Mouse (Mus musculus) kidney, adult 10 weeks (tissue): ENCODE data around the gene Gm595. TPM values are rescaled to one million over a fixed set of nuclear protein-coding genes. Genes with fewer than 3 reads are reported as not detected.

ENCODE experiments used
- polyA plus RNA-seq: library from polyadenylated mRNA; stranded (reverse); fragments of 350-450 nt; fragmentation: Illumina TruSeq; extraction: RNeasy Lipid Tissue Mini Kit (QIAGEN cat#74804); gene quantifications from one replicate; pipeline ENCODE4 v1.2.3, GENCODE M21; 2014; ENCODE audit warnings: low read depth, low replicate concordance

The Gm595 gene
- polyA plus RNA-seq, result not detected

DNA sequence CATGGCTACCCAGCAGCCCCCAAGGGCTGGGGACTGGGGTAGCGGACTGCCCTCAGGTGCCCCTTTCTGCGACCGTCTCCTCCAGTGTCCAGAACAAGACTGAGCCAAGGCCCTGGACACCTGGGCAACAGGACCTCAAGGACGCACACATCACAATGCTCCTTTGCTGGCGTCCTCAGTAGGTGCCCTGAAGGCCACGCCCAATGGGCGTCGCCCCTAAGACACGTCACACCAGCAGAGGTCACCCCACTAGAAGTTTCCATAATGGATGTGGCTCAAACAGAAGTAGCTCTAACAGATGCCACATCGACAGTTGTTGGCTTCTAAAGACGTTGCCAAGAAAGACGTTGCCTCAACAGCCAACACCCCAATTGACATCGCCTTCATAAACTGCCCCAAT lies at the start of gene Gm595:
TSS of gene Gm595 (minus strand) at position 101 of the 400 bp plus-strand sequence.

Other genes with a start within 250 kb of the Gm595 start
- not detected for gene Gpr119, start 203.2 kb downstream of the Gm595 start, polyA plus RNA-seq
- 6.3 TPM for gene Rbmx2, start 182.7 kb downstream of the Gm595 start, polyA plus RNA-seq